Mouse (Mus musculus) cerebellum, adult 8-10 months (tissue): ENCODE measurements around the gene Pigu.

Experiments used
- DNase-seq: peaks from one replicate; pipeline ENCODE4 v3.0.0; 2022

Pigu gene

DNA sequence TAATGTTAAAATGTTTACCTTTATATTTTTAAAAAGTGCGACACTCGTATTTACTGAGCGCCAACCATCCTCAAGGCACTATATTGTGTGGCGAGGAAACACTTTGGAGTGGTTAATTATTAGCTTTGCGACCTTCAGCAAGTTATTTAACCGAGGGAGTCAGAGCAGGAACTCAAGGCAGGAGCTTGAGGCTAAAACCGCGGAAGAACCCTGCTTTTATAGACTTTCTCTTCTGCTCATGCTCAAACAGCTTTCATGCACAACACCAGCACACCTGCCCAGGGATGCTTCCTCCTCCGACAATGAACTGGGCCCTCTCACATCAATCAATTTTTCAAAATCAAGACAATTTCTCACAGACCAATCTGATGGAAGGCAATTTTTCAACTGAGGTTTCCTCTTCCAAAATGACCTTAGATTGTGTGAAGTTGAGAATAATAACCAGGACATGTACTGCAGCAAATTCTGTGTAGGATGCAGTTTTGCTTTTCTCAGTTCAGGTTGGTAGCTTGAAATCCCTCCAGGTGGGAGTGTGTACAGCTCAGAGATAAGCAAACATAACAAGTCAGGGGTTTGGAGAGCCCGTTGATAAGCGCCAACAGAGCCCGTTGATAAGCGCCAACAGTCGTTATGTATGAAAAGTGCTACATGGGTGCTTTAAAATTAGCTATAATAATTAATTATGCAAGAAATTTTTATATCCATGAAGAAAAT, 613 bp upstream of the Pigu start:
- DNase-seq, result no peak

DNA sequence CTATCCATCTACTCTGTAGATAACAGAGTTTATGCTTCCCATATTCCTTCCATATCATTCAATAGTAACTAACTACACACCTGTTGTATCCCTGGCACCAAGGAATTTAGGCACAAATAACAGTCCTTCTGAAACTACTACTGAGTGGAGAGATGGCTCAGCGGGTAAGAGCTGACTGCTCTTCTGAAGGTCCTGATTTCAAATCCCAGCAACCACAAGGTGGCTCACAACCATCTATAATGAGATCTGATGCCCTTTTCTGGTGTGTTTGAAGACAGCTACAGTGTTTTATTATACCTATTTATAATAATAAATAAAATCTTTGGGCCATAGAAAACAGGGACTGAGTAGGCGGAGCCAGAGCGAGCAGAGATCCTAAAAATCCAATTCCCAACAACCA, 2.8 kb downstream of the Pigu start:
- no peak for DNase-seq

DNA sequence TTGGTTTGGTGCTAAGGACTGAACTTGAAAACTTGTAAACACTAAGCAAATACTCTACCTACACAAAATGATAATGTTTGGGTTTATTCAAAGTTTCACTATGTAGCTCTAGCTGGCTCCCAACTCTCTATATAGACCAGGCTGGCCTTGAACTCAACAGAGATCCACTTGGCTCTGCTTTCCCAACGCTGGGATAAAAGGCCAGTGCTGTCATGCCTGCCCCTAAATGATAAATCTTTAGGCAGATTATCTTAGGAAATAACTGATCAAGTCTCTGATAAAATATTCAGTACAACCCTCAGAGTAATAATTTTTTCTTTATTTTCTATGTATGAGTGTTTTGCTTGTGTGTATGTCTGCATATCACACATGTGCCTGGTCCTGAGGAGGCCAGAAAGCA, 10.6 kb downstream of the Pigu start:
- no peak for DNase-seq

DNA sequence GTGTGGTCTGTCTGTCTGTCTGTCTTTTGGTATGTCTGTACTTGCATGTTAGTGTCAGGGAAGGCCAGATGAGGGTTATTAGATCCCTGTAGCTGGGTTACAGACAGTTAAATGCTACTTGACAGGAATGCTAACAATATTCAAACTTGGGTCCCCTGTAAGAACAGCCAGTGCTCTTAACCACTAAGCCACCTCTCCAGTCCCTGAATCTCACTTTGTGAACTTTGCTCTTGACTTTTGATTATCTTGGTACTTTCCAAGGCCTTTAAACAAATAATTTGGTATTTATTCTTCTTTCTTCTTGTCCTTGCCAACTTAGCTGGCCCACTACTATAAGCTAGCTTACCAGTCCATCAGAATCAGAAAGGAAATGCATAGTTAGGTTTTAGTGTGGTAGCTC, 17.1 kb downstream of the Pigu start:
- DNase-seq, result no peak

DNA sequence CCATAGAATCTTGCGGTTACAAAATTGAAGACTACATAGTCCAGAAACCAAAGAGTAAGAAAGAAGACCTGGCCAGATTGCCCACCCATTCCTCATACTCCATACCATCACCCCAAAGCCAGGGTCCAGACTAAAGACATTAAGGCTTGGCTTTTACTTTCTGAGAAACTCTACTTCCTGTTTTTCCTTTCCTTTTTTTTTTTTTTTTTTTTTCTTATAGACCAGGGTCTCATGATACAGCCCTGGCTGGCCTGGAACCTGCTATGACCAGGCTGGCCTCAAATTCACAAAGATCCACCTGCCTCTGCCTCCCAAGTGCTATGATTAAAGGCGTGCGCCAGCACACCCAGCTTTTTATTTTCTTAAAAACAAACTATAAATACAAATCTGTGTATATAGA, 21.0 kb downstream of the Pigu start:
- DNase-seq, result no peak

DNA sequence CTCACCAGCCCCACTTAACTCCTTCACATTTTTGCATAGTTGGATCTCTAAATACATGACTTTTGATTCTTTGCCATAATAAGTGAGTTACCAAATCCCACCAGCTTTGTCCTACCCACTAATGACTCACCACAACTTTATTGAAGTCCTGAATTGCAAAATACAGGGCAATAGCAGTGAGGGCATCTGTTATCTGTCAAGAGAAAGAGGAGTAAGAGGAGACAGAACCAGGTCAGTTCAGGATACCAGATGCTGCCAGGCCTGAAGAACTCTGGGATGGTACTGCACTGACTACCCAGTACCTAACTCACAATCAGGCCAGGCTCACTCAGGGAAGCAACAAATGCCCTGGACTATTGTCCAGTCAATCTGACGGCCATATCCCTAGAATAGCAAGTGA, 22.0 kb downstream of the Pigu start:
- DNase-seq, result no peak

DNA sequence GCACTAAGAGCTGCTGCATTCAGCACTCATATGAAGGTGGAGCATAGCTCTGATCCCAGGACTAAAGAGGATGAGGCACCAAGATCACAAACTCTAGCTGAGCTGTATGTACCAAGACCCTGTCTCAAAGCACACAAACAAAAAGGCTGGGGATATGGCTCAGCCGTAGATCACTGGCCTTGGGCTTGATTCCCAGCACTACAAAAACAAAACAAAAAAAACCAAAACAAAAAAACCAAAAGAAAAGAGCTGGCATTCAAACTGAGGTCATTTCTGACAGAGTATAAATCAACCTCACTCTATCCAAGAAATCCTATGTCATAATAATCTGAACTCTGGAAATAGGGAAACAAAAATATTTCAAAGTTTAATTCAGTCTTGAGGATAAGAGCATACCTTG, 23.8 kb downstream of the Pigu start:
- DNase-seq, result no peak

DNA sequence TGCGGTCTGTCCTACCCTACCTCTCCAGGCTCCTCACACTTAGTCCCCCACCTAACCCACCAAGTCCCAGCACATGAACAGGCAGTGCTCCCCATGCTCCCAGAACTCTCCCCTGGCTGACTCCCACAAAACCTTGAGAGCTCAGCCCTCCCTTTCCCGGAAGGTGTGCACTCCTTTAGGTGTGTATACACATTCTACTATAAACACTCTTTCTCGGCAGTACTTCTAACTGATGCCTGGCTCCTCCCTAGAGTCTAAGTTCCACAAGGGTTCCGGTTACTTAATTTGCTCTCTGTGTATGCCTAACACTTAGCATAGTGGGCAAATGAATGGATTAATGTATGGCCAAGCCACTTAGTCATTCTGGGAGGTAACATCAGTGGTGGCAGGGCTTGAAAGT, 25.9 kb downstream of the Pigu start:
- DNase-seq, result no peak

DNA sequence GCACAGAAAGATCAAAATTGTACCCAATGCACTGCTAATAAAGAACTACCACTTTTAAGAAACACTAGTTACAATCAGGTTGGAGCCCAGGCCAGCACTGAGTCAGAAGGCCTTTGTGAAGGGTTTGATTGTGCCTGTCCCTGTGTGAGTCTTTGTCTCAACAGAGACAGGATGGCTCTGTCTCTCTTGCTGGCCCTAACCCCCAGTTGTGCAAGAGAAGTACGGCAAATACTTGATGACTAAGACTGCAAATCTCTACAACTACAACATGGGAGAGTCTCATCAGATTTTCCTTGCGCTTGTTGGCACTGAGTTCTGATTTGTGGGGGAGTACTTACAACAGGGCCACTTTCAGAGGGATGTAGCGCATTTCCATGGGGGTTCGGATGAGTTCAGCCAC, 26.4 kb downstream of the Pigu start:
- no peak for DNase-seq

DNA sequence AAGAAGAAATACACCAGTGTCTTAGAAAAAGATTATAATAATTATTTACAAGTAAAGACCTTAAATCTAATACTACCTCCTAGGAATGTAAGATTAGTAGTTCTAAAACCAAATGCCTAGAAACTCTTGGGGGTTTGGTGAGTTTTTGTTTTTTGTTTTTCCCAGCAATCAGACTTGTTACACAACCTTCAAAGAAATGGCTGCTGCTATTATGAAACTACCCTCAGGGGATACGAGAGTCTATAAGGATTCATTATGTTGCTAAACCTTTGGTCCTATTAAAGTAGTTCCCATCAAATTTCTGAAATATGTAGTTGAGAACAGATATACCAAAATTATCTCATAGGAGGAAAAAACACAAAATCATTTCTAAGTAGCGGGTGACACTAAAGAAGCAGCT, 27.5 kb downstream of the Pigu start:
- DNase-seq, result no peak

DNA sequence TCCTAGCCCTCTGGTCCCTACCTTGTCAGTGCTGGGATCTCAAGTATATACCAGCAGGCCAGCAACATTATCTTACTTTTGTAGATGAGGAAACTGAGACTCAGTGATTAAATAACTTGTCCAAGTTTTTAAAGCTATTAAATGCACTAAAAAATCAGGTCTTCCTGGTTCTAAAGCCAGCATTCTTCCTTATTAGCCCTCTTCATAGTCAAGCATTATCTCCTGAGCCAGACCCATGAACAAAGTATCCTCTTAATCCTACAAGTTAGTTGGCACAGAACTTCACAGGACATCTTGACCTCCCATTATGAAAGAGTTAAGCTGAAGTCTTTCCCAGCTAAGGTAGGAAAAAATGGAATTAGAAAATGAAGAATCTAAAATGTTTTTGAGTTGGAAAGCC, 28.3 kb downstream of the Pigu start:
- no peak for DNase-seq

DNA sequence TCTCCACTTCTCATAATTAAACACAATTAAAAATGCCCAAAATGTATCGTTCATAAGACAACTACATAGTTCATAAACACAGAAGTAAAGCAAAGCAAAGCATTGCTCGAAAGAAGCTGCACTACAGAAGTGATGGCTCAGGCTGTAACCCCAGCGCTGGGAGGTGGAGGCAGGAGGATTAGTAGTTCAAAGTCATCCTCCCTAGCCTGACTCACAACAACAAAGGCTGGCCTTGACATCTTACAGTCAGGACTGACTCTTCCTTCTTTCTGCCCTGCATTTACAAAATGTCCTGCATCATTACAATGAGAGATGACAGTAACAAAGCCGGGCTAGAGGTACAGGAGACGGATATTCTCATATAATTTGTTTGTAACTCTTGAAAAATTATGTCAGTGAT, 29.3 kb downstream of the Pigu start:
- DNase-seq, result no peak

DNA sequence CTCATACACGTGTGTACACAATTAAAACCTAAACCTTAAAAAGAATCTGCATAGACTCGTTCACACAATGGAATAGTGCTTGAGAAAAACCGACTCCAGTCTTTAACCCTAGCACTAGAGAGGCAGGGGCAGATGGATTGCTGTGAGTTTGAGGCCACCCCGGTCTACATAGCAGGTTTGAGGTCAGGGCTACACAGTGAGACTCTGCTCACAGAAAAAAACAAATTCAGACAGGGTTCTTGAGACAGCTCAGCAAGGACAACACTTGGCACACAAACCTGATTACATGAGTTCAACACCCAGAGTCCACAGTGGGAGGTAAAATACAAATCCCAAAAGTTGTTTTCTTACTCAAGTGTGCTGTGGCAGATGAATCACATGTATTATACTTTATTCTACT, 31.2 kb downstream of the Pigu start:
- no peak for DNase-seq

DNA sequence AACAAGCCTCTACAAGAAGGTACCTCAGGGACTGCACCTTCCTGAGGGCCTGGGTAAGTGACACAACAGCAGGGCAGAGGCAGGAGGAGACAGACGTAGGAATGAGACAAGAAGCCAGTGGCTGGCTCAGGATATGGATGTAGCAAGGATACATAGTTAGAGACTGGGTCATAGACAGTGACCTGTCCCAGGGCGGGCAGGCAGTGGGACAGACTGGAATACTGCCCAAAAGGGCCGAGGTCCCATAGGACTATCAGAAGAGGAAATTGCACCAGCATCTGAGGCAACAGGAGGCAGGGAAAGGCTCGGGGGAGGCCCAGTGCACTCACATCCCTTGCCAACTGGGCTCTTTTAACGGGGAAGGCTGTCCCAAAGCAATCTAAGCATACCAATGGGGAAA, 36.6 kb downstream of the Pigu start:
- DNase-seq, result no peak

DNA sequence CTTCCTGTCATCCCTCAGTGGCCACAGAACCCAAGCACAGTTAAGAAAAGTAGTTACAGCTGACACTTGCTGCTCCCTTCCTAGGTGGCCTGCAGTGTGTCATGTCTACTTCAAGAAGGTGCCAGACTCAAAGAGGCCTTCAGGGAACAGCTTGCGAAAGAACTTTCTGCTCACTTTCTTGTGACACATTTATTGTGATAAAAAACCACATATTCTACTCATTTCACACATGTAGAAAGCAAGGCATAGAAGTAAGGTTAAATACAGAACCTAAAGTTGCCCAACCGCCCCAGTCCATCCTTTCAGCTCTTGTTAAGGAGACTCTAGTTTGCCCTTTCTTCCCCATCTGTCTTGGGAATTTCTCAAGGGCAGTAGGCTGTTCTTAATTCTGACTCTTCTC, 38.6 kb downstream of the Pigu start:
- no peak for DNase-seq

DNA sequence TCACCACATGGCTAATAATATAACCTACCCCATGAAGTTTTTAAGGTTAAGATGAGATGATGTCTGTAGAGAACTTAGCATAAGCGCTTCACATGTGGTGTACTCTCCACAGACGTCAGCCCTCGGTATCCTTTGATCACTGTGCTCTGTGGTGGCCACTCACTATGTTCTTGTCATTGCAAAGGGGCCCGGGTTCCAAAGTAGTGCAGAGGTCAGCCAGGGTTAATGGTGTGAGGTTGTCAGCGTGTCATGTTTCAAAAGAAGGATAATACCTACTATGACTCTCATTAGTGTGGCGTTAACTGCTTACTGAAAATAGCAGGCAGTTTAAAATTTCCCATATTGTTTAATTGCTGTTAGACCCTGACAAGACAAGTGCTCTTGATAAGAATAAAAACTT, 43.6 kb downstream of the Pigu start:
- DNase-seq, result no peak

DNA sequence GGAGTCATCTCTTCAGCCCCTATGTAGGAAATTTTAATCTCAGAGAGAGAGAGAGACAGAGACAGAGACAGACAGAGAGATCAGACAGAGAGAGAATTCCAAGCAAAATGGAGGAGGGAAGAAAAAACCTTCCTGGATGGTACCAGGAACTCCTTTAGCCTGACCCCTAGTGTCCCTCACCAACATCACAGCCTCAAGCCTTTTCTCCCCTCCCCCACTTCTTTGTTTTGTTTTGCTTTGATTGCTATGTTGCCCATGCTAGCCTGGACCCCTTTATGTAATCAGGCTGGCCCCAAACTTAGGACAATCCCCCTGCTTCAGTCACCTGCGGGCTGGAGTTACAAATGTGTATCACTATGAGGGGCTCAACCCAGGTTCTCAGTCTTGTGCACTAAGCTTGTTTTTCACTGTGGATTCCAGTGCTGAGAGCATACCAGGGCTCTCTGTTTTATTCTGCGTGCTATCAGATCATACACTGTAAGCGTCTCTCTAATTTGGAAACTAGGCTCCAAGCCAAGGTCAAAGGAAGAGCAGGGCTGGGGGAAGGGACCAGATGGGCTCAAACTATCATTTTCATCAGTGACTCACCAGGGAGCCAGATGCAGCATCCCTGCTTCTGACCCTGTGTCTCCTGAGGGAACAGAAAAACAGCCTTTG, 48.2 kb downstream of the Pigu start:
- no peak for DNase-seq

DNA sequence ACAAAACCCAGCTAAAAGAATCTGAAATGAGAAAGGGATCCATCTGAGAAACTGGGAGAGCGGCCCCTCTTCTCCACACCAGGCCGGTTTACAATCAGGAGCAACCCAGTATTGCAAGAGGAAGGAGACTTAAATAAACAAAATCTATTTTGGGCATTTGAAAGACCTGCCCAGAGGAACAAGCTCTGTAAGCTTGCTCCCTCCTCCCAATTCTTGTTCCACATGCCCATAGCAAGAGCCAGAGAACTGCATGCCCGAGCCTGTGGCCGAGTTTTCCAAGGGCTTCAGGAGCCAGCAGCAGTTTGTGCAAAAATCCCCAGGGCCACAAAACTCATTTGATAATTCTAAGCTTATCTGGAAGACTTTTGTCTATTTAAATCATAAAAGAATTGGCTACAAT, 57.7 kb downstream of the Pigu start:
- DNase-seq, result no peak

DNA sequence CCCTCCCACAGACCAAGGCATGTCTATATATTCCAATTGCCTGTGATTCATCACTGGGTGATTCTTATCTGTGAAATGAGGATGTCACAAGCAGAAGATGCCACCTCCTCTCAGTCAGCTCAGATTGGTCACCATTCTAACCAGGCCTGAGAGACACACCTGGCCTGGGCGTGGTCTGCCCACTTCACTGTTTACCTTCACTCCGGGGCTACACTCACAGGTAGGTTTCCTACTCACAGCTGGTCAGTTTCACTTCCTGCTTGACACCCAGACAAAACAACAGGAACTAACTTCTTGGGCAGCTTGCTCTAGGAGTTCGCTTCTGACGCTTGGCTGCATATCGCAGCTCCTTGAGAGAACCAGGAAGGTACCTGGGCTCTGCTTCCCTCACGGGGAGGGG, 61.8 kb downstream of the Pigu start:
- no peak for DNase-seq

DNA sequence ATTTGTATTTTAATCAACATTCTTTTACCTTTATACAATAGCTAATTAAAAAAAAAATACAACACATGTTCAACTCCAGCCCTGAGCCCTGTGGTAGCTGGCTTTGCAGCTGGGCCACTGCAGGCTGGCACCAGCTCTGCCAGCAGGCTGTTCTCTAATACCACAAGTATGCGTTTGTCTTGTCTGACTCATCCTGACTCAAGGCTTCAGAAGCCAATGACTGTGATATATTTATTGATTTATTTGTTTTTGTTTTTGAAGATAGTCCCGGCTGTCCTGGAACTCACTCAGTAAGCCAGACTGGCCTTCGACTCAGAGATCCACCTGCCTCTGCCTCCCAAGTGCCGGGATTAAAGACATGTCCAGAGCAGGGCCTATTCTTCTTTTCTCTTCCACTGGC, 63.3 kb downstream of the Pigu start:
- no peak for DNase-seq

DNA sequence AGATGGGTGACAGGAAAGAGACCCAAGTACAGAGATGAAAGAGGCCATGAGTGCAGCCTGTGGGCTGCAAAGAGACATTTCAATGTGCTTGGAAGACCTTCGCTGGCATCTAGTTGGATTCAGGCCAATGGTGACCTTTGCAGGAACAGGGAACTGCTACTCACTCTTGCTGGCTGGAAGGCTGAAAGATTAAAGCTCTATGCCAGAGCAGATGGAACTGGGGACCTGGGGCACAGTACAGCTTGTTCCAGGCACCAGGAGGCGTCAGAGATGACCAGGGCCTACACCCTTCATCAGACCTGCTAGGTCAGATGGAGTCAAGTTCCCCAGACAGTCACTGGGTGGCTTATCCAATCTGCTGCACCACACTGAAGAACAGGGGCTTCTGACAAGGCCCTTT, 63.8 kb downstream of the Pigu start:
- peak; percentile 30 for DNase-seq

DNA sequence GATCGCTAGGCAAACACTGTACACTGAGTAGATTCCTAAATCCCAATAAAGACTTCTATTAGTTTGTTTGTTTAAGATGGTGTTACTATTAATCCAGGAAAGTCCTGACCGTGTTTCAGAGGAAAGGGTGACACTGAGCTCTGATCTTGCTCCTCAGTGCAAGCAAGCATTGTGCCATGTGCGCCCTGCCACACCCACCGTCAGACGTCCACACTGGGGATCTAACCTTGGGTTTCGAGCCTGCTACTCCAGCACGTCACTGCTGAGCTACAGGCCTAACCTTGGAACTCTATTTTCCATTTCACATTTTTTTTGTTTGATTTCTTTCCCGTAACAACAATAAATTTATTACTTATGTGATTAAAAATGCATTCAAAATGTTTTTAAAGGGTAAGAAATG, 67.2 kb downstream of the Pigu start:
- no peak for DNase-seq

DNA sequence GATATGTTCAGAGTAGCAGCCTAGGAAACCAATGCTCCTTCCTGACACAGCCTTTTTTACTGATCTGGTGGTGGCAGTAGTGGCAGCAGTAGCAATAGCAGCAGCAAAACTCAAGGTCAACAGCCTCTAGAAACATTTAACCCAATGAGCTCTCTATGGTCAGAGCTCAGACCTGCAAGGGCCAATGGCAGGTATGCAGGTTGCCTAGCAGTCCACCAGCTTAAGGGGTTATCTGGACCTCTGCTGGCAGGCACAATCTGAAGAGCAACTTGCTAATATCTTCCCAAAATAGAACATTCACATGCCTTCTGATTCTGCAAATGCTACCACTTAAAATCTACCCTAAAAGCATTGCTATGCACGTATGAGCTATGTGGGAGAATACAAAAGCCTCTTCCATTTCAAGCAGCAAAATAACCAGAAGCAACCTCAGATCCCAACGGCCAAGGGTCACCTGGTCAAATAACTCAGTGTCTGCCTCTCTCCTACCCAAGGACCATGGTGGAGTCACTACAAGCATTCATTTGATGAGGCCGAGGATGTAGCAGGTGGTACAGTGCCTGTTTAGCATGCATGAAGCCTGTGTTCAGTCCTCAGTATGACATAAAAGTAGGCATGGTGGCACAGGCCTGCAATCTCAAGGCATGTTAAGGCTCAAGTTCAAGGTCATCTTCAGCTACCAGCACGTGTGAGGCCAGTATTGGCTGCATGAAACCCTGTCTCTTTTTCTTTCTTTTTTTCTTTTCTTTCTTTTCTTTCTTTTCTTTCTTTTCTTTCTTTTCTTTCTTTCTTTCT, 69.6 kb downstream of the Pigu start:
- no peak for DNase-seq

DNA sequence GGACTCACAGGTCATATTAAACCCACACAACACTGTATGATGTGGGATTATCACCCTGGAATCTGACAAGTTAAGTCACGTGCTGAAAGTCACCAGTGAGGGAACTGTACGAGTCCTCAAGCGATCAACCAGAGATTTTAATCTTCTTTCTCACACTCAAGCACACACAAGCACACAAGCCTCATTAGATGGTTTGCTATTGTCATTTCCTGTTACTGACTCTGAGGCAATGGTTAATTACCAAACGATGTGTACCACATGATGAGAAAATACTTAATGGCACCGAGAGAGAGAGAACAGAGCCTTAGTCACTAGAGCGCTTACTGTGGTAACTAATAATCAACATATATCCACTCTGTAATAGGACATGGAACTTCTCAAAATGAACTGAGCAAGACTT, 71.5 kb downstream of the Pigu start:
- DNase-seq, result no peak
